16 mouse cellular contexts compared by ENCODE assay signal in the genomic region with DNA sequence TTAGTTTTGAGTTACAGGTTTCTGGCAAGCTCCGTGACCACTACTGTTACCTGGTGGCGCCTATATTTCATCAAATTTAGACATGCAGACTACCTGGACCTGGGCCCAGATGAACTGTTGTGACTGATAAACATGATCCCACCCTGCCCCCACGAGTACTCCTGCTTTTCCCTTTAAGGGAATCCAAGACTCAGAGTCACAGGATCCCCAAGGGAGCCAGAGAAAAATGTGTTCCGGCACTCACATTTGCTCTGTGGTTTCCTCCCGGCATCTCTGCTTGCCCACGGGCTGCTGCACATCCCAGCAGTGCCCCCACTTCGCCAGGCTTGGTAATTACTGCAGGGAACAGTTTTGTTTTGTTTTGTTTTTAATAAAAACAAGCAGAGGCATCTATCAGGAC. TPM values are rescaled to one million over a fixed set of nuclear protein-coding genes. Genes with fewer than 3 reads are reported as not detected.
DNase-seq lines count a peak whose midpoint lies in the region; ATAC-seq lines count a peak whose summit lies in the region.
"Had no signal": no experiment of that assay in that cellular context is flagged by ENCODE, and none has a peak within 500 bp of the region (broad histone marks: within the 10 kb centered on the region; RNA-seq: fewer than 3 reads in every experiment).

No protein-coding gene starts in this region.

- peaks cover 17% of the 10 kb centered on the region for H3K4me1 ChIP-seq in kidney, embryonic 15.5 days
- H3K4me1 ChIP-seq in embryonic facial prominence, embryonic 12.5 days = peaks cover 35% of the 10 kb centered on the region
- H3K4me1 ChIP-seq in forebrain, embryonic 10.5 days = peaks cover 24% of the 10 kb centered on the region
- no peaks in the 10 kb centered on the region for H3K4me1 ChIP-seq in midbrain, embryonic 15.5 days

- H3K27me3 ChIP-seq in kidney, embryonic 15.5 days = no peaks in the 10 kb centered on the region
- H3K27me3 ChIP-seq in embryonic facial prominence, embryonic 12.5 days = no peaks in the 10 kb centered on the region
- no peaks in the 10 kb centered on the region for H3K27me3 ChIP-seq in forebrain, embryonic 10.5 days (ENCODE audit: poor library complexity, severe bottlenecking)
- no peaks in the 10 kb centered on the region for H3K27me3 ChIP-seq in midbrain, embryonic 15.5 days (replicated peaks)
- H3K27me3 ChIP-seq: forebrain, embryonic 15.5 days; liver, embryonic 15.5 days had no signal

- peak; percentile 8 for DNase-seq in kidney, adult 9 months
- peak; percentile 35 for DNase-seq in 3134 (ENCODE audit: extremely low read depth, insufficient read length, low spot score)
- DNase-seq in 3T3-L1 (ENCODE audit: low read depth, low spot score) = peak; percentile 96
- DNase-seq in adrenal gland, adult 8-10 months = no peak
- DNase-seq in forebrain, embryonic 10.5 days (ENCODE audit: extremely low spot score, low spot score) = no peak
- DNase-seq: heart, adult 2 months; heart, postnatal 4 days; right cerebral cortex, adult 18-20 months; thymus, adult 2 months had no signal

- H3K9ac ChIP-seq in kidney, embryonic 15.5 days = no peak overlapping the region
- H3K9ac ChIP-seq in embryonic facial prominence, embryonic 12.5 days = no peak overlapping the region
- H3K9ac ChIP-seq in midbrain, embryonic 15.5 days = no peak overlapping the region
- H3K9ac ChIP-seq: forebrain, embryonic 15.5 days; liver, embryonic 15.5 days had no signal

- H3K36me3 ChIP-seq in kidney, embryonic 15.5 days = no peaks in the 10 kb centered on the region
- H3K36me3 ChIP-seq in embryonic facial prominence, embryonic 12.5 days = no peaks in the 10 kb centered on the region
- H3K36me3 ChIP-seq in forebrain, embryonic 10.5 days (replicated peaks) = peaks cover 5% of the 10 kb centered on the region; the same call in 1 of the 2 replicates
- no peaks in the 10 kb centered on the region for H3K36me3 ChIP-seq in midbrain, embryonic 15.5 days (replicated peaks)
- H3K36me3 ChIP-seq: forebrain, embryonic 15.5 days; liver, embryonic 15.5 days had no signal

- 24% methylated on average over 7 of the region's 7 CpGs for WGBS in kidney, embryonic 15.5 days
- 9% methylated on average over 7 of the region's 7 CpGs for whole genome bisulfite sequencing in embryonic facial prominence, embryonic 12.5 days
- 57% methylated on average over 7 of the region's 7 CpGs for WGBS in forebrain, embryonic 10.5 days
- 49% methylated on average over 7 of the region's 7 CpGs for WGBS in midbrain, embryonic 15.5 days

- H3K27ac ChIP-seq in kidney, embryonic 15.5 days = no peak overlapping the region
- peak overlapping the region; percentile 78 for H3K27ac ChIP-seq in embryonic facial prominence, embryonic 12.5 days
- H3K27ac ChIP-seq in forebrain, embryonic 10.5 days = no peak overlapping the region
- H3K27ac ChIP-seq in midbrain, embryonic 15.5 days = no peak overlapping the region
- H3K27ac ChIP-seq: forebrain, embryonic 15.5 days; heart, adult 2 months; liver, embryonic 15.5 days had no signal

- H3K4me3 ChIP-seq in kidney, embryonic 15.5 days (replicated peaks) = no peak overlapping the region
- no peak overlapping the region for H3K4me3 ChIP-seq in embryonic facial prominence, embryonic 12.5 days
- H3K4me3 ChIP-seq in forebrain, embryonic 10.5 days = no peak overlapping the region
- H3K4me3 ChIP-seq in midbrain, embryonic 15.5 days = no peak overlapping the region
- H3K4me3 ChIP-seq: forebrain, embryonic 15.5 days; heart, adult 2 months; liver, embryonic 15.5 days had no signal

- no peak overlapping the region for H3K4me2 ChIP-seq in kidney, embryonic 15.5 days
- 0 out of 2 replicates have a peak overlapping the region, but pooled peaks have one; percentile 2 for H3K4me2 ChIP-seq in embryonic facial prominence, embryonic 12.5 days (replicated peaks)
- H3K4me2 ChIP-seq in midbrain, embryonic 15.5 days = no peak overlapping the region
- H3K4me2 ChIP-seq: forebrain, embryonic 15.5 days; liver, embryonic 15.5 days had no signal

- H3K9me3 ChIP-seq in kidney, embryonic 15.5 days (replicated peaks) = no peaks in the 10 kb centered on the region
- H3K9me3 ChIP-seq in embryonic facial prominence, embryonic 12.5 days = no peaks in the 10 kb centered on the region
- H3K9me3 ChIP-seq in forebrain, embryonic 10.5 days = peaks cover 5% of the 10 kb centered on the region; the same call in 1 of the 2 replicates
- no peaks in the 10 kb centered on the region for H3K9me3 ChIP-seq in midbrain, embryonic 15.5 days
- H3K9me3 ChIP-seq: forebrain, embryonic 15.5 days; liver, embryonic 15.5 days had no signal

- no peak for ATAC-seq in kidney, embryonic 15.5 days (replicated peaks; ENCODE audit: low FRiP score)
- no peak for ATAC-seq in embryonic facial prominence, embryonic 12.5 days (ENCODE audit: insufficient number of reproducible peaks, insufficient read depth, low FRiP score, low TSS enrichment)
- no peak for ATAC-seq in midbrain, embryonic 15.5 days (replicated peaks)
- ATAC-seq: forebrain, embryonic 15.5 days had no signal

RNA-seq across cellular contexts. Expression of a gene that starts 21.3 kb away (rescaled TPM):
- 39.5 and 42.1 TPM in 2 replicates for polyA plus RNA-seq in kidney, embryonic 15.5 days (2015; fragmentation: Nextera tagmentation; extraction: Ambion mirVana)
- polyA plus RNA-seq in embryonic facial prominence, embryonic 12.5 days (2016; fragmentation: Nextera tagmentation; extraction: Ambion mirVana) = 46.8 and 48.7 TPM in 2 replicates
- 10 to 100 TPM; 29.7 to 44.5 (median 37.1) TPM for total RNA-seq in adrenal gland, adult 8-10 months (2022)
- 26.7 and 27.9 TPM in 2 replicates for polyA plus RNA-seq in forebrain, embryonic 10.5 days (2016; fragmentation: Nextera tagmentation; extraction: Ambion mirVana)
- 35.7 and 36.7 TPM in 2 replicates for polyA plus RNA-seq in midbrain, embryonic 15.5 days (2015; fragmentation: Nextera tagmentation; extraction: Ambion mirVana)

RNA-seq across cellular contexts. Expression of a gene that starts 53.6 kb away (rescaled TPM):
- polyA plus RNA-seq in kidney, embryonic 15.5 days (2015; fragmentation: Nextera tagmentation; extraction: Ambion mirVana) = 0.18 and 0.27 TPM in 2 replicates
- polyA plus RNA-seq in embryonic facial prominence, embryonic 12.5 days (2016; fragmentation: Nextera tagmentation; extraction: Ambion mirVana) = 65.4 and 87.0 TPM in 2 replicates
- total RNA-seq in adrenal gland, adult 8-10 months (2022) = under 1 TPM; 0.24 to 0.61 (median 0.42) TPM
- 32.5 and 32.9 TPM in 2 replicates for polyA plus RNA-seq in forebrain, embryonic 10.5 days (2016; fragmentation: Nextera tagmentation; extraction: Ambion mirVana)
- polyA plus RNA-seq in midbrain, embryonic 15.5 days (2015; fragmentation: Nextera tagmentation; extraction: Ambion mirVana) = 44.3 and 55.9 TPM in 2 replicates
- total RNA-seq: common myeloid progenitor, adult 5-6 weeks; megakaryocyte, adult 5-6 weeks had no signal

Comparison
In these comparisons a context has a peak if more than half of its experiments do, and no peak if none do; other contexts are left out.
1. DNase-seq: peak in kidney, adult 9 months (single experiment), 3134 (single experiment) and 3T3-L1 (single experiment); none in adrenal gland, adult 8-10 months (single experiment) and forebrain, embryonic 10.5 days (single experiment).
2. RNA of a gene that starts 53.6 kb away (polyA plus RNA-seq): 65.4 to 87.0 TPM in embryonic facial prominence, embryonic 12.5 days, 44.3 to 55.9 TPM in midbrain, embryonic 15.5 days and 32.5 to 32.9 TPM in forebrain, embryonic 10.5 days; 0.18 to 0.27 TPM in kidney, embryonic 15.5 days; every median in the first group is over 10 times any median in the second.